Mouse (Mus musculus) CH12.LX (cell line): ENCODE results near the gene Actl11. TPM values are rescaled to one million over a fixed set of nuclear protein-coding genes. Genes with fewer than 3 reads are reported as not detected.

ENCODE experiments used
- DNase-seq: peaks from one replicate; pipeline ENCODE4 v3.0.0-alpha.2; 2013; ENCODE audit errors: extremely low read depth
- H3K27ac ChIP-seq: 2 replicates; pipeline ENCODE4 v1.5.1; 2012; ENCODE audit warnings: low read depth, mild to moderate bottlenecking, control low read depth, moderate library complexity; ENCODE audit not compliant: insufficient read depth
- H3K27me3 ChIP-seq: replicated peaks from 2 replicates; pipeline ENCODE3; 2012; ENCODE audit warnings: inconsistent platforms
- H3K36me3 ChIP-seq, 2 experiments: replicated peaks in 1 of 2; 2 replicates each; pipeline versions ENCODE3 to v1.6.1; 2012; ENCODE audit warnings: inconsistent platforms in 1 of 2, low read length in 1 of 2, mild to moderate bottlenecking in 1 of 2, mixed read lengths in 1 of 2, moderate library complexity in 1 of 2; ENCODE audit not compliant: control insufficient read depth in 1 of 2, insufficient read depth in 1 of 2
- H3K4me1 ChIP-seq, 2 experiments: 2 replicates each; pipeline ENCODE4 v1.6.1; 2012; ENCODE audit warnings: inconsistent platforms in 1 of 2, moderate library complexity in 1 of 2; ENCODE audit not compliant: insufficient read depth in 2 of 2, control insufficient read depth in 1 of 2
- H3K4me2 ChIP-seq: 2 replicates; pipeline ENCODE4 v1.6.1; 2012; ENCODE audit warnings: low read depth, mild to moderate bottlenecking, control low read depth; ENCODE audit not compliant: poor library complexity, insufficient read depth, severe bottlenecking
- H3K4me3 ChIP-seq, 3 experiments: fragments of 150-350 bp in 1 of 3; sonication (generic) in 1 of 3; replicated peaks in 1 of 3; 2 replicates each; pipeline versions ENCODE3 to v1.5.1; 2011 to 2012; ENCODE audit warnings: low read depth in 2 of 3, low read length in 2 of 3, mild to moderate bottlenecking in 2 of 3, moderate library complexity in 2 of 3, control low read depth in 1 of 3, improper control_type of control experiment in 1 of 3, inconsistent platforms in 1 of 3, mixed read lengths in 1 of 3; ENCODE audit not compliant: poor library complexity in 1 of 3
- H3K79me2 ChIP-seq: replicated peaks from 2 replicates; pipeline ENCODE4 v1.6.1; 2012; ENCODE audit warnings: mild to moderate bottlenecking, moderate library complexity; ENCODE audit not compliant: control insufficient read depth, poor library complexity, insufficient read depth, severe bottlenecking; ENCODE audit errors: extremely low read depth
- H3K9ac ChIP-seq: 2 replicates; pipeline ENCODE4 v1.6.1; 2012; ENCODE audit warnings: low read depth, mild to moderate bottlenecking, control low read depth, moderate library complexity; ENCODE audit not compliant: insufficient read depth
- H3K9me3 ChIP-seq: replicated peaks from 2 replicates; pipeline ENCODE3; 2012; ENCODE audit warnings: low read length, inconsistent platforms, mixed read lengths
- CHD1 ChIP-seq: IDR thresholded peaks from 2 replicates; pipeline ENCODE4 v1.6.1; 2012; ENCODE audit warnings: low read depth, low read length, improper control_type of control experiment, inconsistent platforms
- CTCF ChIP-seq, 2 experiments: IDR thresholded peaks in 1 of 2; conservative IDR thresholded peaks in 1 of 2; 2 replicates each; pipeline ENCODE4 v1.5.1; 2011 to 2012; ENCODE audit warnings: low read depth in 2 of 2, low read length in 2 of 2, improper control_type of control experiment in 1 of 2, inconsistent platforms in 1 of 2, mild to moderate bottlenecking in 1 of 2, moderate library complexity in 1 of 2
- ELF1 ChIP-seq: IDR thresholded peaks from 2 replicates; pipeline ENCODE4 v1.6.1; 2014; ENCODE audit warnings: low read depth, mild to moderate bottlenecking, inconsistent platforms, low read length, improper control_type of control experiment
- EP300 ChIP-seq: IDR thresholded peaks from 2 replicates; pipeline ENCODE4 v1.6.1; 2011; ENCODE audit warnings: low read length, improper control_type of control experiment
- GABPA ChIP-seq: IDR thresholded peaks from 2 replicates; pipeline ENCODE4 v1.6.1; 2012; ENCODE audit warnings: low read depth, low read length, improper control_type of control experiment, inconsistent platforms; ENCODE audit not compliant: insufficient replicate concordance
- HCFC1 ChIP-seq: IDR thresholded peaks from 2 replicates; pipeline ENCODE4 v1.6.1; 2012; ENCODE audit warnings: low read depth, mild to moderate bottlenecking, inconsistent platforms, low read length, improper control_type of control experiment
- JUND ChIP-seq: conservative IDR thresholded peaks from 2 replicates; pipeline ENCODE4 v1.6.1; 2011; ENCODE audit warnings: low read depth, low read length, improper control_type of control experiment
- MAX ChIP-seq: IDR thresholded peaks from 2 replicates; pipeline ENCODE4 v1.6.1; 2011; ENCODE audit warnings: low read length, improper control_type of control experiment
- MEF2A ChIP-seq: IDR thresholded peaks from 2 replicates; pipeline ENCODE4 v1.6.1; 2014; ENCODE audit warnings: low read depth, mild to moderate bottlenecking, inconsistent platforms, low read length, improper control_type of control experiment, borderline replicate concordance
- MXI1 ChIP-seq: IDR thresholded peaks from 2 replicates; pipeline ENCODE4 v1.6.1; 2011; ENCODE audit warnings: mild to moderate bottlenecking, low read depth, low read length, improper control_type of control experiment
- MYC ChIP-seq: IDR thresholded peaks from 2 replicates; pipeline ENCODE4 v1.6.1; 2011; ENCODE audit warnings: low read depth, mild to moderate bottlenecking, improper control_type of control experiment, low read length
- PAX5 ChIP-seq: IDR thresholded peaks from 2 replicates; pipeline ENCODE4 v1.6.1; 2012; ENCODE audit warnings: low read length, inconsistent platforms, mixed read lengths
- POLR2A ChIP-seq: IDR thresholded peaks from 2 replicates; pipeline ENCODE4 v1.6.1; 2011; ENCODE audit warnings: low read depth, mild to moderate bottlenecking, improper control_type of control experiment, low read length
- RCOR1 ChIP-seq: conservative IDR thresholded peaks from 2 replicates; pipeline ENCODE4 v1.6.1; 2012; ENCODE audit warnings: low read depth, mild to moderate bottlenecking, inconsistent platforms, low read length, improper control_type of control experiment
- UBTF ChIP-seq: IDR thresholded peaks from 2 replicates; pipeline ENCODE4 v1.6.1; 2012; ENCODE audit warnings: low read depth, mild to moderate bottlenecking, inconsistent platforms, low read length, improper control_type of control experiment, moderate library complexity
- USF1 ChIP-seq: IDR thresholded peaks from 2 replicates; pipeline ENCODE4 v1.6.1; 2014; ENCODE audit warnings: low read depth, mild to moderate bottlenecking, inconsistent platforms, low read length, improper control_type of control experiment
- ZC3H11A ChIP-seq: IDR thresholded peaks from 2 replicates; pipeline ENCODE4 v1.6.1; 2012; ENCODE audit warnings: low read depth, mild to moderate bottlenecking, inconsistent platforms, low read length, improper control_type of control experiment
- ZKSCAN1 ChIP-seq: IDR thresholded peaks from 2 replicates; pipeline ENCODE4 v1.6.1; 2012; ENCODE audit warnings: low read depth, inconsistent platforms, low read length, improper control_type of control experiment, borderline replicate concordance
- ZMIZ1 ChIP-seq: IDR thresholded peaks from 2 replicates; pipeline ENCODE4 v1.6.1; 2012; ENCODE audit warnings: low read depth, mild to moderate bottlenecking, inconsistent platforms, low read length, improper control_type of control experiment
- dilution Hi-C: fragments of 300-500 bp; cut with MboI; formaldehyde crosslinking; loops from 2 replicates; pipeline ENCODE4 v1.14.3; 2020; ENCODE audit warnings: low sequenced_read_pairs; ENCODE audit not compliant: extremely low pct_unique_long_range_greater_than_20kb, extremely low pct_ligation_motif_present
- in situ Hi-C: fragments of 300-500 bp; cut with MboI; formaldehyde crosslinking; loops from 3 replicates; pipeline ENCODE4 v1.14.3; 2019; ENCODE audit warnings: low sequenced_read_pairs, low pct_ligation_motif_present, low pct_unique_long_range_greater_than_20kb, mixed read lengths
- polyA plus RNA-seq: library from polyadenylated mRNA; unstranded; fragments of >175 nt; gene quantifications from 2 replicates; pipeline ENCODE4 v1.2.1, GENCODE M21; 2012; ENCODE audit warnings: low read depth; ENCODE audit not compliant: insufficient read length
- total RNA-seq, 2 experiments: library from RNA; depleted of rRNA; stranded (reverse); fragments of 300-350 nt in 1 of 2; fragments of >200 nt in 1 of 2; gene quantifications; 2 replicates each; pipeline ENCODE4 v1.2.3; 2012 to 2014

The Actl11 gene
- total and polyA plus RNA-seq, 3 experiments = not detected

- H3K4me1 ChIP-seq = peaks cover 3 to 9% of the 10 kb centered on the region in 2 experiments; a peak in 2 of 4 replicates
- no peak within 1 kb of the TSS for H3K9ac ChIP-seq
- no peaks in the 10 kb centered on the region for H3K79me2 ChIP-seq
- no peak for TF ChIP-seq CHD1
- TF ChIP-seq HCFC1 = no peak
- no peak for TF ChIP-seq ZMIZ1
- no peak for TF ChIP-seq POLR2A
- TF ChIP-seq ELF1 = no peak
- no peak for TF ChIP-seq ZKSCAN1
- TF ChIP-seq MYC = no peak
- TF ChIP-seq CTCF (conservative IDR thresholded peaks at IDR 0.05 in 1 of 2, IDR thresholded peaks at IDR 0.05 in 1 of 2; ENCODE audit: low read depth in 2 of 2, low read length in 2 of 2) = no peak
- no peak for TF ChIP-seq PAX5
- no peak for TF ChIP-seq RCOR1
- TF ChIP-seq EP300 = no peak
- TF ChIP-seq USF1 = no peak
- TF ChIP-seq MAX = no peak
- no peak for TF ChIP-seq MXI1
- no peak for TF ChIP-seq ZC3H11A
- TF ChIP-seq UBTF = no peak
- no peak for TF ChIP-seq JUND
- TF ChIP-seq MEF2A = no peak
- TF ChIP-seq GABPA = no peak
- dilution Hi-C loops (no loop called here), in situ Hi-C loops (no loop called here)
- H3K27me3 ChIP-seq = peaks cover 27% of the 10 kb centered on the region
- no peak within 1 kb of the TSS for H3K4me3 ChIP-seq
- H3K4me2 ChIP-seq = peak within 1 kb of the TSS; percentile 39; the same call in 1 of the 2 replicates
- peaks cover 18 to 23% of the 10 kb centered on the region in 2 experiments for H3K36me3 ChIP-seq
- no peaks in the 10 kb centered on the region for H3K9me3 ChIP-seq
- DNase-seq = no peak
- H3K27ac ChIP-seq = no peak within 1 kb of the TSS
Observed at GRCm38 (mm10) chr9:107906252-107906966, 21.9 kb upstream of the Actl11 start, which contains the start of gene Mst1r. TSS of gene Mst1r (plus strand) at chr9:107906873.
